Mouse (Mus musculus): ENCODE results near the gene Kctd6.

Kctd6 gene

GRCm38 (mm10) chr14:8214299-8215207 lies 613 bp downstream of the Kctd6 start:
- peak; percentile 82 for DNase-seq

GRCm38 (mm10) chr14:8215208-8215778 lies 1.4 kb downstream of the Kctd6 start:
- peak; percentile 32 for DNase-seq

DNA sequence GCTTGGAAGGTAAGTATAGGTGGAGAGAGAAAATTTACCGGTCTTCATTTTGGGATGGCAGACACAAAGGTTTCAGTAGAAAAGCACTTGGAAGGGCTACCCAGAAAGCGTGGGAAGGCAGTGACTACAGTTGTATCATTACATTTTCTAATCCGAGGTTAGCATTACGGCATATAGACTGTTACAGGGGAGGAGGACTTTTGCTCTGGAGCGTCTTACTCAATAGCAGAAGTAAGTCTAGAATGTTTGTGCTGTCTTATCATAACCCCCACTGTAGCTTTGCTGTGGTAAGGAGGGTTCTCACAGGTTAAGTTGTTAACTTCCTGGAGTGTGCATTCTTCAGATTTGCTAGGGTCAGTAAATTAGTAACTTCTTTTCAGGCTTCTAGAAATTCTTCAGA lies 2.2 kb downstream of the Kctd6 start:
- no peak for DNase-seq

GRCm38 (mm10) chr14:8218238-8218637 lies 4.3 kb downstream of the Kctd6 start:
- no peak for DNase-seq

DNA sequence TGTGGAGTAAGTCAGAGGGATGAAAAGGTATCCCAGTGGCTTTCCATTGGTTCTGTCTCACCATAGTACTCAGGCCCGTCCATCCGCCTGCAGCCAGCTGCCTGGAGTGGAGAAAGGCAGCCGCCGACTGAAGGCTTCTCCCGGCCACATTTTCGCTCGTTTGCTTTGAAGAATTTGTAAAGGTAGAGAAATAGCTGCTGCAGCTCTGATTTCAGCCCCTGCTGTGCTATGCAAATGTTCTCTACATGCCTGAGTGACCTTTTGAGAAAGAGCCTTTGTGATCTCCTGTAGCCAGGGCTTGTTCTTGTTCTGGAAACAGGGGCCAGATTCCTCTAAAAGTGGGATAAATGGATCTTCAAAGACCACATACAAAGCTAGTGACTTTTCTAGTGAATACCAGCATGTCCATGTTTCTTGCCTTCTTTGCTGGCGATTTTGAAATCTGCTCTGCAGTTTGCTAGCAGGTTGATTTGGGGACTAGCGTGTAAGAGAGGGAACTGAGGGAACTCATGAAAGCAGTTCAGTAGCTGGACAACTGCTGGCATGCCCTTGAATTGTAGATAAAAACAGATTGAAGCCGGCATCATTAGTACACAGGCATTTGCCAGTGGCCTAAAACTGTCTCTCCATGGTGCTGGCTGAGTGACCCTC lies 4.9 kb downstream of the Kctd6 start:
- no peak for DNase-seq

GRCm38 (mm10) chr14:8219876-8220275 lies 5.9 kb downstream of the Kctd6 start:
- no peak for DNase-seq

DNA sequence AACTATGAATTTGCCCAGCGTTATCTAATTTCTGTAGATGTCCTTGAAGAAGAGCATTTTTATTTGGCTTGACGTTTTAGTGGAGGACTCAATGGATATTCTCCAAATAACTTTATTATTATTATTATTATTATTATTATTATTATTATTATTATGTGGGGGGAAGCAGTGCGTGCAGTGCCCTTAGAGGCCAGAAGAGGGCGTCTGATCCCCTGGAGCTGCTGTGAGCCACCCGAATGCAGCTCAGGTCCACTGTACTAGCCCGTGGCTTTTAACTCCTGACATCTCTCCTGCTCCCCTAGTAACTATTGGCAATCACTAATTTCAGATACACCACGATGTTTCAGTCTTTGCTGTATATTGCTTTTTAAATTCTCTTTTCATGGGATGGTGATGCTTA lies 6.4 kb downstream of the Kctd6 start:
- DNase-seq = peak; percentile 31

DNA sequence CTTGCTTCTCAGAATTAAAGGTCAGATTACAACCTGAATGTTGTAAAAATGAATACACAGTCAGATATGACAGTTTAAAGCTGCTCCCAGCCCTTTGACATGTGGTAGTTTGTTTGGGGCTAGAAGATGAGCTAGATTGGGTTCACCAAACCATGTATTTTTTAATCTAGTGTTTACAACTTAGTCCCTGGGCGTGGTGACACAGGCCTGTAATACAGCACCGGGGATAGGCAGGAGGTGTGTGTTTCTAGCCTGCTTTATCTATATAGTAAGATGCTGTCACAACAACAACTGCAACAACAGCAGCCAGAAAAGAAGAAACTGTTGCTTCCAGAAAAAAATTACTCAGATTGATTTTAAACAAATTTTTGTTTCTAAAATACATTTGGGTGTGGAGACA lies 7.0 kb downstream of the Kctd6 start:
- peak; percentile 27 for DNase-seq

DNA sequence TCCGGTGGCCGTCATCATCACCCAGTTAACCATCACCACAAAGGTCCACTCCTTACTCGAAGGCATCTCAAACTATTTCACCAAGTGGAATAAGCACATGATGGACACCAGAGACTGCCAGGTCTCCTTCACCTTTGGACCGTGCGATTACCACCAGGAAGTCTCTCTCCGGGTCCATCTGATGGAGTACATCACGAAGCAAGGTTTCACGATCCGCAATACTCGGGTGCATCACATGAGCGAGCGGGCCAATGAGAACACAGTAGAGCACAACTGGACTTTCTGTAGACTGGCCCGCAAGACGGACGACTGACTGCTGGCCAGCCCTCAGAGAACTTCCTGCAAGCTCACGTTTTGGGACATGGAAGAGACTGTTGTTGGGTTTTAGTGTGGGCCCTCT lies 8.6 kb downstream of the Kctd6 start:
- no peak for DNase-seq

GRCm38 (mm10) chr14:8223506-8224293 lies 9.8 kb downstream of the Kctd6 start:
- DNase-seq = no peak

- DNase-seq = no peak
Measured at GRCm38 (mm10) chr14:8224805-8225204, 10.9 kb downstream of the Kctd6 start.

- no peak for DNase-seq
Measured at GRCm38 (mm10) chr14:8229367-8230019, 15.6 kb downstream of the Kctd6 start.

- no peak for DNase-seq
Measured at GRCm38 (mm10) chr14:8232155-8232910, 18.4 kb downstream of the Kctd6 start.

GRCm38 (mm10) chr14:8233252-8233651 lies 19.3 kb downstream of the Kctd6 start:
- DNase-seq = no peak

GRCm38 (mm10) chr14:8241816-8242215 lies 27.9 kb downstream of the Kctd6 start:
- no peak for DNase-seq

DNA sequence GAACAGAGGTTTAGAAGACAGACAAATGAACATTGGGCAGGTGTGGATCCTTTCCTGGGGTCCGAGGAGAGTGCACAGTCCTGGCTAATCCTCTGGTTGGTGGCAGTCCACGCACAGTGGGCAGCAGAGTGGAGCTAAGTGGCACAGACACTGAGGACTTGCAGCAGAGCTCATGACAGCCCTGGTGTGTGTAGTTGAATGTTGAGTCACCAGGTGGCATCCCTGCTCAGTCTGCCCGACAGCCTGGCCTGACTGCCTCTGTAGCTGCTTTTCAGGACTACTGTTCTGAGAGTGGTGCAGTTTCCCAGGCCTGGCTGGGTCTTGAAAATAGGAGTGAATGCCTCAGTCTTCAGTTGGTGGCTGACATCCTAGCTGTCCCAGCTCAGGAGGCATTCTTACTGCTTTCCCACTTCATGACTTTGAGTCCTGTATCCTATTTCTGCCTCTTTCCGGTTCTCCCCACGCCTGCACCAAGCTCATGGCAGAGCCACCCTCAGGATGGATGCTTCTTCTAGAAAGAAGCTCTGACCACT lies 28.5 kb downstream of the Kctd6 start:
- DNase-seq = peak; percentile 36

DNA sequence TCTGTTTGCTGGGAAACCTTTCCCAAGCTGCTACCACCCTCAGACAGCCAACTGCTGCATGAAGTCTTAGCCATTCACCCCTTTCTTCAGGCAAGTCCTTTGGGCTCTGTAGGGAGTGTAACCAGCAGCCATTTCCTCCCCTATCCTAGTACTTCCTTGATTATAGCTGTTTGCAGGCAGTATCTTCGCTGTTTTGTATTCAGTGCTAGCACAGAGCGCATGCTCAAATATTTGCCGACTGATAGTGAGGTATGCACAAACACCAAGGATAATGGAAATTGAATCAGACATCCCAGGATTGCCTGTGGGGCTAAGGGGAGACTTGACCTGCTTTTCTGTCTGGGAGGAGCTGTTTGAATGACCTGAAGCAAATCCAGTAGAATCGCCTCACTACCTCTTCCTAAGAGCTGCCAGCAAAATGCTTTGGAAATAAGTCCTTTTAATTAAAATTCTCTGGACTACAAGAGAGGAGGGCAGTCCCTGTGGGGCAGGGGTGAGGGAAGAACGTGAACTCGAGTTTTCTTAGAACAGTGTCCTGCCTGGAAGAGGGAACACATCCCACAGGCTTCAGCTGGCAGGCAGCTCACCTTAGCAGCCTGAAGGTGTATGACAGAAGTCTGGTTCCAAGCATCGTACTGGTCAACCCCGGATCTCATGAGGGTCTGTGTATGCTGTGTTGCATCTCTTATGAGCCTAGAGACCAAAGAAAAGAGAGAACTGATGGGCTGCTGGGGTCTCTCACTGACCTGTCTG lies 29.4 kb downstream of the Kctd6 start:
- DNase-seq = no peak

DNA sequence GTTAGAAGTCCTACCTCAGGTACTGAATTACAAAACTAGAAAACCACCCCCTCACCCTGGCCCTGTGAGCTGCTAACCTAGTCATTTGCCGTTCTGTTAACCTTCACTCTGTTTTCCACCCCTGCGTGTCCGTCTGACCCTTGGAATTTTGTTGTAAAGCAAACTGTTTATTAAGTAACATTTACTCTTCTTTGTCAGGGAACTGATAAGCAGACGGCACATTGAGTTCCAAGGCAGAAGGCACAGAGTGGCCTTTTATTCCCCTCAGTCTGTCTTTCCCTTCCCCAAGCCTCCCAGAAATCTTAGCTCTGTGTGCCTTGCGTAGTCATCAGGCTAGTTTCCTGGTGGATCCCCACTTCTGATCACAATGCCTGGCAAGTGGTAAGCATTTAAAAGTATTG lies 30.3 kb downstream of the Kctd6 start:
- DNase-seq = peak; percentile 31

GRCm38 (mm10) chr14:8246878-8247277 lies 32.9 kb downstream of the Kctd6 start:
- DNase-seq = no peak

DNA sequence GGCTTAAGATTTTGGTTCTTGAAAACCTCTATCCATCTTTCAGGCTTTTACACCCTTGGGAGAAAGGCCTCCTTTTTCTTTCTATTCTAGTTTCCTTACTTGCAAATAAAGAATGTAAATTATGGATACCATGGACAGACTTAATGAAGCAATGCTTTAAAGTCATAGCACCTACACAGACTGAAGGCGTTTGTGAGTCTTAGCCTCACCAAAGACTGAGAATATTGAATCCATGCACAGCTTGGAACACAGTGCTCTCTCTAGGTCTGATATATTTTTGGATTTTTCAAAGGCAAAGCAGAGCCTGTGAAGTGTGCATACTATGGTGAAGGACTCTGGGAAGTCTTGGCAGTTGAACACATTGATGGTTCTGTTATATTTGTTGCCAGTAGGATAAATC lies 35.3 kb downstream of the Kctd6 start:
- DNase-seq = no peak
